In genomic region chr17:50428004-50428560, GRCm38 (mm10) we compare ENCODE assay signal across 13 mouse cellular contexts.
DNase-seq lines count a peak whose midpoint lies in the region; ATAC-seq and TF ChIP-seq lines count a peak whose summit lies in the region.
"Had no signal": no experiment of that assay in that cellular context is flagged by ENCODE, and none has a peak within 500 bp of the region (broad histone marks: within the 10 kb centered on the region; RNA-seq: fewer than 3 reads in every experiment).

No protein-coding gene starts in this region.

- H3K9ac ChIP-seq in forebrain, embryonic 13.5 days = no peak overlapping the region
- H3K9ac ChIP-seq in intestine, postnatal 0 days (ENCODE audit: low read depth, low read length) = no peak overlapping the region
- H3K9ac ChIP-seq: embryonic facial prominence, embryonic 15.5 days had no signal

- peak overlapping the region; percentile 88 for H3K27ac ChIP-seq in forebrain, embryonic 13.5 days
- H3K27ac ChIP-seq in intestine, postnatal 0 days (ENCODE audit: low read depth, low read length) = no peak overlapping the region
- H3K27ac ChIP-seq: embryonic facial prominence, embryonic 15.5 days had no signal

- 38% methylated on average over 5 of the region's 5 CpGs for WGBS in forebrain, embryonic 13.5 days
- 56% methylated on average over 5 of the region's 5 CpGs for WGBS in intestine, postnatal 0 days

- peak overlapping the region; percentile 42 for H3K4me2 ChIP-seq in forebrain, embryonic 13.5 days
- no peak overlapping the region for H3K4me2 ChIP-seq in intestine, postnatal 0 days (replicated peaks; ENCODE audit: low read depth)
- H3K4me2 ChIP-seq: embryonic facial prominence, embryonic 15.5 days had no signal

- no peak overlapping the region for H3K4me3 ChIP-seq in forebrain, embryonic 13.5 days
- no peak overlapping the region for H3K4me3 ChIP-seq in intestine, postnatal 0 days (ENCODE audit: low read depth, low read length)
- H3K4me3 ChIP-seq: embryonic facial prominence, embryonic 15.5 days had no signal

- no peak for TF ChIP-seq CTCF in intestine, postnatal 0 days (IDR thresholded peaks at IDR 0.05; ENCODE audit: low read depth)

- no peaks in the 10 kb centered on the region for H3K27me3 ChIP-seq in forebrain, embryonic 13.5 days
- H3K27me3 ChIP-seq in intestine, postnatal 0 days (replicated peaks; ENCODE audit: control insufficient read depth, insufficient read depth, low read length) = no peaks in the 10 kb centered on the region
- H3K27me3 ChIP-seq: embryonic facial prominence, embryonic 15.5 days had no signal

- no peaks in the 10 kb centered on the region for H3K9me3 ChIP-seq in forebrain, embryonic 13.5 days (replicated peaks)
- no peaks in the 10 kb centered on the region for H3K9me3 ChIP-seq in intestine, postnatal 0 days (ENCODE audit: control insufficient read depth)
- H3K9me3 ChIP-seq: embryonic facial prominence, embryonic 15.5 days had no signal

- H3K4me1 ChIP-seq in forebrain, embryonic 13.5 days = peaks cover 21% of the 10 kb centered on the region
- no peaks in the 10 kb centered on the region for H3K4me1 ChIP-seq in intestine, postnatal 0 days (replicated peaks; ENCODE audit: control insufficient read depth, insufficient read depth, low read length)
- H3K4me1 ChIP-seq: embryonic facial prominence, embryonic 15.5 days had no signal

- ATAC-seq in forebrain, embryonic 13.5 days = peak; percentile 76
- peak; percentile 47 for ATAC-seq in intestine, postnatal 0 days
- ATAC-seq in erythroid progenitor cell, adult 5-6 weeks (replicated peaks; ENCODE audit: low FRiP score, poor library complexity, severe bottlenecking) = no peak

- H3K36me3 ChIP-seq in forebrain, embryonic 13.5 days (ENCODE audit: poor library complexity, severe bottlenecking) = no peaks in the 10 kb centered on the region
- no peaks in the 10 kb centered on the region for H3K36me3 ChIP-seq in intestine, postnatal 0 days (ENCODE audit: control insufficient read depth, insufficient read depth)
- H3K36me3 ChIP-seq: embryonic facial prominence, embryonic 15.5 days had no signal

- DNase-seq in adrenal gland, adult (ENCODE audit: inconsistent age in 2 of 2, low spot score in 1 of 2) = peak; percentile 58 to 68
- no peak for DNase-seq in adrenal gland, postnatal 4 days (ENCODE audit: low spot score in 2 of 2)
- DNase-seq in 416B (ENCODE audit: low read depth) = peak; percentile 42
- no peak for DNase-seq in lung, postnatal 36 days
- DNase-seq in layer of hippocampus, adult 18-20 months (ENCODE audit: low spot score in 2 of 2) = no peak
- DNase-seq: adrenal gland, adult 8-10 months; cerebellum, adult 18-20 months; lung, postnatal 14 days; thymus, adult 2 months had no signal

Comparison
In these comparisons a context has a peak if more than half of its experiments do, and no peak if none do; other contexts are left out.
1. DNase-seq: peak in adrenal gland, adult (2 of 2) and 416B (single experiment); none in adrenal gland, postnatal 4 days (0 of 2), lung, postnatal 36 days (single experiment) and layer of hippocampus, adult 18-20 months (0 of 2).